Mouse (Mus musculus): ENCODE results near the gene Idh3a.

Gene Idh3a

GRCm38 (mm10) chr9:54652778-54653177 lies 66.6 kb downstream of the Idh3a start:
- DNase-seq: no peak

All from thymus, postnatal 25 days (tissue).